Mouse (Mus musculus) olfactory bulb, adult 2 months (tissue): ENCODE results near the gene Fhl1.

ENCODE experiments used
- CTCF ChIP-seq: fragments of 200-500 bp; IDR thresholded peaks from 2 replicates; pipeline ENCODE4 v1.5.1; 2012; ENCODE audit warnings: low read depth, mild to moderate bottlenecking, low read length, moderate library complexity; ENCODE audit not compliant: insufficient read depth
- POLR2A ChIP-seq: fragments of 200-500 bp; IDR thresholded peaks from 2 replicates; pipeline ENCODE4 v1.6.1; 2012; ENCODE audit warnings: mild to moderate bottlenecking, low read depth, low read length, moderate library complexity; ENCODE audit not compliant: insufficient read depth

DNA sequence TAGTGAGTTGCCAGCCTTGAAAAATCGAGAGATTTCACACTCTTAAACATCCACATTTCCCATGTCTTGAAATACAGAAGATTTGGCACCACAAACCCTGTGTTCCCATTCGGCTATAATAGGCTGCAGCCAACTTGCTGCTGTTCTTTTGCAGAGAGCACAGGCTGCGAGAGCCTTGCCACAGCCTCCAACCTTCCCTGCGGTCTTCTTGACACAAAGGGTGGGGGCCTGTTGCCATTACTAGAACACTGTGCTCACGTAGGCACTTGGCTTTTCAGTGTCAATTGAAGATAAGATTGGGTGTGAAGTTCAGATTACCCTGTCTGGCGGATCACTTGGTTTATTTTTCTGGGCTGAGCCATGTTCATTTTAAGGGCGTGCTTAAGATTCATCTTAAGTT is 24.8 kb downstream of the Fhl1 start:
- TF ChIP-seq CTCF: no peak
- TF ChIP-seq POLR2A: no peak
